Mouse (Mus musculus) splenic B cell, adult 2 months (primary cell): ENCODE data around the gene Ppp1r18.

Experiments used
- DNase-seq: peaks from one replicate; pipeline ENCODE4 v3.0.0-alpha.2; 2011; ENCODE audit warnings: low read depth, low spot score
- H3K27me3 ChIP-seq: 2 replicates; pipeline ENCODE4 v1.6.1; 2012; ENCODE audit warnings: mild to moderate bottlenecking, low read length, moderate library complexity, mixed read lengths; ENCODE audit not compliant: control insufficient read depth, poor library complexity, insufficient read depth, severe bottlenecking
- H3K36me3 ChIP-seq: 2 replicates; pipeline ENCODE4 v1.6.1; 2012; ENCODE audit warnings: mild to moderate bottlenecking, low read length, moderate library complexity, mixed read lengths; ENCODE audit not compliant: control insufficient read depth, poor library complexity, insufficient read depth, severe bottlenecking

Gene Ppp1r18

DNA sequence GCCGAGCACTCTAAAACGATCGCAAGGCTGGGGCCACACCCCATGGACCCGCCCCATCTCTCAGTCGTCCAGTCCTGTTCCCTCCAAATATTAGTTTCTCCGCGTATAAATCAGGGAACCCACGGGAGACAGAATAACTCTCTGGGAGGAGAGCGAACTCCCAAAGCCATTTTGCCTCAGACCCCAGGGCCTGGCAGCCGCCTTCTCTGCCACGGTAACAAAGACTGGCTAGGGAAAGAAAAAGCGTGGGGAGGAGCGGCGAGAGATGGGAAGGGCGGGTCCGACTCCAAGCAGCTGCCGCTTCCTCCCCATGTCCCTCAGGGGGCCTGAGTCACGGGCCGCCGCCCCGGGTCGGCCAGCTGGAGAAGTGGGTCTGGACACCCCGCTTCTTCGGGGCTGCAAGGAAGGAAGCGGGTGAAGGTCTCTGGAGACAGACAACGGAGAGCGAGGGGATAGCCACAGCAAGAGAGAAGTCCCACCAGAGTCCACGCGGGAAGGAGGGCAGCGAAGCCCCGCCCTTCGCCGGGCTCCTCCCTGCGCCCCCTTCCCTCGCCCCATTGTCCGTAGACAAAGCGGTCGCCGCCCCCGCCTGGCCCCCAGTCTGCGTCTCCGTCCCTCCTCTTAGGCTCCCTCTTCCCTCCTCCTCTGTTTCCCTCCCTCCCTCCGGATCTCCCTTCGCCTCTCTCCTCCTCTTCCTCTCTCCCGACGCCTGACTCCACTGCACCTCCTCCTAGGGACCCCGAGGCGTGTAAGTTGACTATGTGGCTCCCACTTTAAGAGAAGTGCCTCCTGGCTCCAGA lies at the start of gene Ppp1r18:
Gene Ppp1r18 (plus strand): TSS at position 113 of the 800 bp plus-strand sequence.
- no peaks in the 10 kb centered on the region; the same call in 1 of the 2 replicates for H3K36me3 ChIP-seq
- DNase-seq = peak; percentile 68
- H3K27me3 ChIP-seq = no peaks in the 10 kb centered on the region

DNA sequence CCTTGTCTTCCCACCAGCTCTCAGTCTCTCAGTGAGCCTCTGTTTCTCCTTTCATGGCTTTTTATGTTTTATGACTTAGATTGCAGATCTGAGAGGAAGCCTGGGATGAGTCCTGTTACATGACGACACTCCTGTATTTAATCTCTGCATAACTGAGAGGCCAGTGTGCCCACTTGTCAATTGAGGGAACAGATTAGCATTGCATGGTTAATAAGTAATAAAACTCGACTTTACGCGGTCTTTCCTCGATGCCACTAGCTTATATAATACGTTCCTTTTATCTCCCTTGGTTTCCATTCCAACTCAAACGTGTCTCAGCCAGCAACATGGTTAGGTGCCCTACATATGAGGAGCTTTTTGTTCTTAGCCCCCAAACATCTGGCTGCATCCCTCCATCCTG lies 49.6 kb upstream of the Ppp1r18 start:
- H3K27me3 ChIP-seq = no peaks in the 10 kb centered on the region
- no peak for DNase-seq
- no peaks in the 10 kb centered on the region for H3K36me3 ChIP-seq

DNA sequence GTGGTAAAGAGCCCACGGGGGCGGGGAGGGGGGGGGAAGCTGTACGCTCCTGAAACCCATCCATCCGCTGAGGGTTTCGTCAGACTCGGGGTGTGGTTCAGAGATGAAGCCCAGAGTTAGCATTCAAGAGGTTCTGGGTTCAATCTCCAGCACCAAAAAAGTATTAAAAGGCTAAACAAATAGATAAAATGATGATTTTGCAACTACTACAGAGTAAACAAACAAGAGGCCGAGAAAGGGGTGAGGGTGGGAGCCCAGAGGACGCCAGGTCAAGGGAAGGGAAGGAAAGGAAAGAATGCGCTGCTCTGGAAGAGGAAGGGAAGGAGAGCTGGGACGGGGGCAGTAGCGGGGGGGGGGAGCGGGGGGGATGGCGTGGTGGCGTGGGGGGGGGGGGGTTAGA lies 48.7 kb upstream of the Ppp1r18 start:
- Histone ChIP-seq H3K36me3 (no peaks in the 10 kb centered on the region), H3K27me3 (no peaks in the 10 kb centered on the region)
- DNase-seq = no peak

DNA sequence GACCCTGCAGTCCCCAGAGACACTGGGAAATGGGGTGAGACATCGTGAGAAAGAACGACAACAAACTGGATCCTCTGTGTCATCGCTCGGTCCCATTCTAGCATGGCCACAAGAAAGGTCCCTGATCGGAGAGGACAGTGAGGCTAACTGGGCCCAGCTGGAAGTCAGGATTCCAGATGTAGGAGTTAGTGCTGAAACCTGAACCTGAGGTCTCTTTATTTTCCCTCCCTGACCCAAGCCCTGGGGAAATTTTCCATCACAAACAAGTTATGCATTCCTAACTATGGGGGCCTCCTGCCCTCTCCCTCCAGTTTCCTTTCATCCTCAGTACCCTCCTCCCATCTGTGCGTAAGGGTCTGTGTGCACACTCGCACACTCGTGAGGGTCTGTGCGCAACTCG lies 48.2 kb upstream of the Ppp1r18 start:
- Histone ChIP-seq H3K27me3 (no peaks in the 10 kb centered on the region), H3K36me3 (no peaks in the 10 kb centered on the region)

GRCm38 (mm10) chr17:35820111-35820510 lies 45.3 kb upstream of the Ppp1r18 start:
- DNase-seq = no peak
- Histone ChIP-seq H3K36me3 (no peaks in the 10 kb centered on the region), H3K27me3 (no peaks in the 10 kb centered on the region)

More for the DNA sequence above, 48.2 kb upstream of the Ppp1r18 start:
- no peak for DNase-seq

DNA sequence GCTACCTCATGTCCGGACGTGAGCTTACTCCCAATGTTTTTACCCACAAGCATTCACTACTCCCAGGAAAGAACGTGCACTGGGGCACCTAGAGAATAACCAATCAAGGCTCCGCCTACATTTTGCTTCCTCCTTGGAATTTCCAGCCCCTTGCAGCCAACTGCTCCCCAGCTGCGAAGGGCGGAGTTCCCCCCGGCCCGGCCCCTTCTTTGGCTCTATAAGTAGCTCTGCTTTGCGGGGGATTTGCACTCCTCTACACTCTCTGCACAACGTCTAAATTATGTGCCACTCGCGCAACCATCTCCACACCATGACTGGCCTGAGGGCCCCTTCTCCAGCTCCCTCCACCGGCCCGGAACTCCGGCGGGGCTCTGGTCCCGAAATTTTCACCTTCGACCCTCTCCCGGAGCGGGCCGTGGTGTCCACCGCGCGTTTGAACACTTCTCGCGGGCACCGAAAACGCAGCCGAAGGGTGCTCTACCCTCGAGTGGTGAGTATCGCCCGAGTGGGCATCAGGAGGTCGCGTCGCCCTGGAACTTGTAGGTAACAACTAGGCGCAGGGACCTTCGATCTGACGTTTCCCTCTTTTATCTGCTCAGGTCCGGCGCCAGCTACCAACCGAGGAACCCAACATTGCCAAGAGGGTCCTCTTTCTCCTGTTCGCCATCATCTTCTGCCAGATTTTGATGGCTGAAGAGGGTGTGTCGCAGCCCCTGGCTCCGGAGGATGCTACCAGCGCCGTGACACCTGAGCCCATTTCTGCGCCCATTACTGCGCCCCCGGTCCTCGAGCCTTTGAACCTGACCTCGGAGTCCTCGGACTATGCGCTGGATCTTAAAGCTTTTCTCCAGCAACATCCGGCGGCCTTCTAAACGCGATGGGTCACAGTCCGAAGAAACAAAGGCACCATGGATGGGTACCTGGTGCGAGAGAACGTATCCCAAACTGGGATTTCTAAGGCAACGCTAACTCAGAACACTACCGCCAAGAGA lies 43.7 kb upstream of the Ppp1r18 start, which contains the start of gene Ier3:
Gene Ier3 (plus strand): TSS at position 246 of the 992 bp plus-strand sequence.
- peak; percentile 44 for DNase-seq

GRCm38 (mm10) chr17:35822564-35822963 lies 42.8 kb upstream of the Ppp1r18 start:
- Histone ChIP-seq H3K36me3 (no peaks in the 10 kb centered on the region), H3K27me3 (no peaks in the 10 kb centered on the region)
- DNase-seq = no peak

More for the DNA sequence above, 43.7 kb upstream of the Ppp1r18 start, which contains the start of gene Ier3:
- H3K36me3 ChIP-seq = no peaks in the 10 kb centered on the region
- H3K27me3 ChIP-seq = no peaks in the 10 kb centered on the region

GRCm38 (mm10) chr17:35822964-35823937 lies 42.1 kb upstream of the Ppp1r18 start, which contains the start of gene Flot1:
Flot1 (plus strand) TSS chr17:35823230.
- DNase-seq = peak; percentile 79

DNA sequence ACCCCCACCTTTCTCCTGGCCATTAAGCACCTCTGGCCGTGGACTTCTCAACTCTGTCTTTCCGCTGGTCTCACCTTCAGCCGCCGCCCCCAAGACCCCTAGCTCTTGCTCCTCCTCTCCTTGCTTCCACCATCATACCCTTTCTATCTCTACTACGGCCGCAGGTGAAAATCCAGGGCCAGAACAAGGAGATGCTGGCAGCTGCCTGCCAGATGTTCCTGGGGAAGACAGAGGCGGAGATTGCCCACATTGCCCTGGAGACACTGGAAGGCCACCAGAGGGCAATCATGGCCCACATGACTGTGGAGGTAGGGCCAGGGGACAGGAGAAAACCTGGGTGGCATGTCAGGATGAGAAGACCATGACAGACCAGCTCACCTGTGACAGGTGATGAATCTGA lies 41.0 kb upstream of the Ppp1r18 start:
- peak; percentile 37 for DNase-seq
- no peaks in the 10 kb centered on the region for H3K27me3 ChIP-seq

More at GRCm38 (mm10) chr17:35822964-35823937, 42.1 kb upstream of the Ppp1r18 start, which contains the start of gene Flot1:
- Histone ChIP-seq H3K36me3 (no peaks in the 10 kb centered on the region), H3K27me3 (no peaks in the 10 kb centered on the region)

DNA sequence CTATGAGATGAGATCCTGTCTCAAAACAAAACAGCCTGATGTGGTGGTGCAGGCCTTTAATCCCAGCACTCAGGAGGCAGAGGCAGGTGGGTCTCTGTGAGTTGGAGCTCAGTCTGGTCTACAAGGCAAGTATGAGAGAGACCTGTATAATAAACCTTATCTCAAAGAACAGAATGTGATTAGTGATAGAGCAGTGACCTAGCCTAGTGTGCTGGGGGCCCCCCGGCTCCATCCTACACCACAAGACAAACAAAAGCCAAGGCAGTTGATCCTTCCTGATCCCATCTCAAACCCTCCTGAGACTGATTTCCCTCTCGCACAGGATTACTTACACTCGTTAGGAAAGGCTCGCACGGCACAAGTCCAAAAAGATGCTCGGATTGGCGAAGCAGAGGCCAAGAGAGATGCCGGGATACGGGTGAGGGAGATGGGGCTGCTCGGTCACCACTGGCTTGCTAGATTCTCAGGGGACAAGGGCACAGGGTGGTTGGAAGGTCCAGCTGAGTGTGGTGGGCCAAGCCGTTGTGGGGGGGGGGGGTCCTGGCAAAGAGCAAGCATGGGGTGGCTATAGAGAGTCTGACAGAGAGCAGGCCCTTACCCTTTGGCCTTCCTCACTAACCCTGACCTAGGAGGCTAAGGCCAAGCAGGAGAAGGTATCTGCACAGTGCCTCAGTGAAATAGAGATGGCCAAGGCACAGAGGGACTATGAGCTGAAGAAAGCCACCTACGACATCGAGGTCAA lies 40.1 kb upstream of the Ppp1r18 start:
- no peak for DNase-seq
- Histone ChIP-seq H3K36me3 (no peaks in the 10 kb centered on the region), H3K27me3 (no peaks in the 10 kb centered on the region)

More for the DNA sequence above, 41.0 kb upstream of the Ppp1r18 start:
- no peaks in the 10 kb centered on the region for H3K36me3 ChIP-seq

- Histone ChIP-seq H3K27me3 (no peaks in the 10 kb centered on the region), H3K36me3 (peaks cover 10% of the 10 kb centered on the region)
- peak; percentile 94 for DNase-seq
Observed at GRCm38 (mm10) chr17:35829737-35830136, 35.7 kb upstream of the Ppp1r18 start.

DNA sequence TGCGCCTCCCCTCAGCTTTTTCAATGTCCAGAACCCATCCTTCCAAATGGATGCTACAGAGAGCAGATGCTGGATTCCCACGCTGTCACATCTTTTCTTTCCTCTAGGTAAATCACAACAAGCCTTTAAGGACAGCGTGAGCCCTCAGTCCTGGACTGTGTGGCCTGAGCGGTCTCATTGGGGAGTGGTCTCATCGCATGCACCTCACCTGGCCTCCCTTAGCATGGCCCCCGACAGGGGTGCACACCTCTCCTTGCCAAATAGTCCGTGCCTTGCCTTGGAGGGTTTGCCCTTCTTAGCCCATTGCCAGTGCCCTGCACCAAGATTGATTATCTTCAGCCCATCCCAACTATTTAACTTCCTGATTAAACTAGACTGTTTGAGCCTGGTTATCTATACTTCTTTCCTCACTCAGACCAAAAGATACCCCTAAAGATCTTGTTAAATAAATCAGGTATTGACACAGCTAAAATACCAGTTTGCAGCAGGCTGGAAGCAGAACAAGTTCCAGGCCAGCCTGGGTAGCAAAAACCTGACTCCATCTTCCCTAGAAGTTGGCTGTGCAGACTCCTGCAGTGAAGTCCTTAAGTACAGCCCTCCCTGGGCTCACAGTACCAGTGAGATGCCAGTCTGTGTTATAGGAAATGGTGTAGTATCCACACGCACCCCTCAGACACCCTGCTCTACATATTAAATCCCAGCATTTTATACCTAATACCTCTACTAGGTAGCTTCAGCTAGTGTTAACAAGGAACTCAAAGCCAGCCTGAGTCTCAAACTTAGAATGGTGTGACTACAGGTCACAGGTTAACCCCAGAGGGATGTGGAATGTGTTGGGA lies 32.8 kb upstream of the Ppp1r18 start:
- no peak for DNase-seq
- Histone ChIP-seq H3K36me3 (peaks cover 15% of the 10 kb centered on the region), H3K27me3 (no peaks in the 10 kb centered on the region)
